Mouse (Mus musculus) v-Abl transformed pro-B cells (cell line): Measurements from ENCODE around the gene Rhag.

Experiments
- in situ Hi-C, 2 experiments: fragments of 400-800 bp; cut with MboI; formaldehyde crosslinking; loops; one replicate each; pipeline ENCODE4 v1.15.1; 2025; ENCODE audit not compliant: unreplicated experiment in 2 of 2

The Rhag gene

GRCm38 (mm10) chr17:40872626-40873025 lies 61.7 kb downstream of the Rhag start:
- in situ Hi-C loops, result no loop called here

DNA sequence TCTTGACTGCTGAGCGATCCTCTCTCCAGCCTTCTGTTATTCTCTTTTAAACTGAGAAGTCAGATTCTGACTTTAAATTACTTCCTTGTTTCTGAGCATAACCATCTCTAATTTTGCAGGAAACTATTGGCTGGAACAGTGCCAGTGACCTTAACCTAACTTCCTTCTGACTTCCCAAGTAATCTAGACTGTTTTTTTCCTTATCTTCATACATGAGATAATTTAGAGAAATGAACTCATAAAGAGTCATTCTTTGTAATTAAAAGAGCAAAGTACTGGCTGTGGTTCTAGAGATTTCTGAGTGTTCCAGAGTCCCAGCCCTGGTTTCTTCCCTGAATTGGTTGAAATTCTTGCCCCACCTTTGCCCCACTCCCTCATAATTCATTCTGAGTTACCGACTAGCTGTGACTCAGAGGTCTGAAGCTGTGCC lies 62.7 kb downstream of the Rhag start:
- in situ Hi-C loops, result no loop called here

DNA sequence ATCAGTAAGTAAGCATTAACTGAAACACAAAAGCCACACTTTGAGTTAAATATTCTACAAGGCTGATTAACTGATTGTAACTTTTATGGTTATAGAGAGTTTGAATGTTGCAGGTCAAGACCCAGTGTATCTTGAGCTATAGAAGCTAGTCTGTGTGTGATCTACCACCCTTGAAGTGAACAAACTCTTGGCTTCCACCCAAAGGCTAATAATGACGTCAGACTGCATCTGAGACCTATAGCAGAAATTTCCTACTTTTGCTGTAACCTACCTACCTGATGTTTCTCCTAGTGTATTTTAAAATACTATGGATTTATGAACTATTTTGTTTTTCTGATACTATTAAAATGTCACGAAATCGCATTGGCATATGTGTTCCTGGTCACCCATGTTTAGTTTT lies 63.8 kb downstream of the Rhag start:
- in situ Hi-C loops, result no loop called here

DNA sequence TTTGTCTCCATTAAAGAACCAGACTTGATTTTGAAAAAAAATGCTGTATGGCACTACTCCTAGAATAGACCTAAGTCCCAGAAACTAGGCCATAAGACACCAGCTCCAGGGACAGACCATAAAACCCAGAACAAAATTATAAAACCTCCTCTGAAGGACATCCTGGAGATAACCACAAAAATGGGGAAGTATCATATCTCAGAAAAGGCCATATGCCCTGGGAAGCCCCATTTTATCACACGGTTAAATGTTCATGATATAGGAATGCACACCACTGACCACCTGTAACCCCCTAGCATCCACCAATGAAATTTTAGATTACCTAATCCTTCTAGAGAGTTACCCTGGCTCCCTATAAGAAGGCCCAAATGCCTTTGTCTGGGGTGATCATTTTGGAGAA lies 64.6 kb downstream of the Rhag start:
- in situ Hi-C loops, result no loop called here

DNA sequence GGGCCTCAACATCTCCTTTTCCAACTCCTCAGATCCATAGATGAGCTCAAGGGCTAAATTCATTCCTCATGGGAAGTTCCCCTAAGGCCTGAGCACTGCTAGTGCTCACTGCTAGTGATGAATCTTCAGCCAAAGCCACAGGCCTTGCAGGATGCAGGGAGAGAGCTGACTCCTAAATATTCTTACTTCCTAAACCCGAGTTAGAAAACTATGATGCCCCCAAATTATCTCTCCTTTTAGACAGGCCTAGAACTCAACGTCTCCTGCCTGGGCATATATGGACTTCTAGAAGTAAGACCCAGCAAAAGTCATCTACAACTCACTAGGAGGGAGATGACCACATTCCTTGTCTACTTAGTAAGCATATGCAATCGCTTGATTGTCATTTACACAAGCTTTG lies 66.8 kb downstream of the Rhag start:
- in situ Hi-C loops, result no loop called here

DNA sequence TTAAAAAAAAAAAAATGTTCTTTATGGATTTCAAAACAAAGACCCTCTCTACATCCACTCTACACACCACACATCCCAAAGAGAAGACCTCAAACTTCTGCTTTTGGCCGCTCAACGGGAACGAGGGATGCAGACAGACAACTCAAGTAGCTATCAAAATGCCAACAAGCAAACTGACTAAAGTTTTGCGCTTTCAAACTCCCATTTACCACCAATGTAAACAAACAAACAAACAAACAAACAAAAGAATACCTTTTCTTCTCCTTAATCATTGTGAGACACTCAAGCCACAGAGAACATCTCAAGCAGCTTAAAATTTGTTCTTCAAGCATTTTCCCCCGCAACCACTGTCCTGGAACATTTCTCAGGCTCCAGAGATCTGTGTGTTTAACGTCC lies 68.6 kb downstream of the Rhag start:
- in situ Hi-C loops, result no loop called here

DNA sequence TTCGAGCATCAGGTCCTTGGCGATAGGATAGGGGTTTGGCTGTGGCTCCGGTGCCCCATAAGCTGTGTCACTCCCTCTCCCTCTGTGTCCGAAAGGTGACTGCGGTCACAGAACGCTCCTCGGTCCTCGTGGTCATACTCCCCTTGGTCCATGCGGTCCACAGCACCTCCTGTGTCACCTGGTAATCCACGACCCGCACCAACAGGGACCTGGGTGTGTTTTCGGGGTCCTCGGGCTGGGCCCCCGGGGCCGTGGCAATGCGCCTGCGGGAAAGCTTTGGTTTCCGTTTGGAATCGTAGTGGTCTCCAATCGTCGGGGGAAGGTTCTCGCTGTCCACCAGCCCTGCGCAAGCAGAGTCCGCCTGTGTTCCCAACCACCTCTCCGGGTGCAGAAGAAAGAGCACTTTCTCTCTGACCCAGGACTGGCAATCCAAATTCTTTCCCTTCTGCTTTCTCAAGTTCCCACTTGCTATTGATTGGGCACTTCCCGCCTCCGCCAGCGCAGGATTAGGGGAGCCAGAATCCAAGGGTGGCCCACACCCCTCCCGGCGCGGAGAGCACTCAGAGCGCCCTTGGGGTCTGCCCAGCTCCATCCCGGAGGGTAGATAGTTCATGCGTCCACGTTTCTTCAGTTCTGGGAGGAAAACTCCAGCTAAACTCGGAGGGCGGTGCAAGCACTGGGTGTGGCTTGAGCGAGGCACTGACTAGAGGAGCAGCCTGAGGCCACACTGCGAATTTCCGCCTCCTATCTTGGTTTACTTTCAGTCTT lies 69.2 kb downstream of the Rhag start, which contains the start of gene 9130008F23Rik:
Gene 9130008F23Rik, minus strand, starts transcription at position 636 of the 768 bp plus-strand sequence.
- in situ Hi-C loops, result no loop called here

GRCm38 (mm10) chr17:40882172-40882571 lies 71.2 kb downstream of the Rhag start:
- in situ Hi-C loops, result no loop called here

DNA sequence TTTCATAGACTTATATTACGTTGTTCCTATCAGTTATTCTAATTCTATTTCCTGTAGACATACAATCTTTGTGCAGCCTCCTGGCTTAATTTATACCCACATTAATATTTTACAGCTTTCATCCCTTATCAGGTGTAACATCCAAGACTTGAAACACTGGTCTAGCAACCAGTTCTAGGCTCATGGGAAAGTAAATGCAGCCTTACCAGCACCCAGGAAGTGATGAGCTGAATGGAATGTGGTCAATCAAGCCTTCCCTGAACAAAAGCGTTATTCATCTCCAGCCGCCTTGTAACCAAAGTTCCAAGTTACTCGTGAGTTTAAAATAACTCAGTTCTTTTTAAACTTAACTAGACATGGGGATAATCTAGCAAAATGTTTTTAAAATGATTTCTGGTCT lies 74.2 kb downstream of the Rhag start:
- in situ Hi-C loops, result no loop called here

DNA sequence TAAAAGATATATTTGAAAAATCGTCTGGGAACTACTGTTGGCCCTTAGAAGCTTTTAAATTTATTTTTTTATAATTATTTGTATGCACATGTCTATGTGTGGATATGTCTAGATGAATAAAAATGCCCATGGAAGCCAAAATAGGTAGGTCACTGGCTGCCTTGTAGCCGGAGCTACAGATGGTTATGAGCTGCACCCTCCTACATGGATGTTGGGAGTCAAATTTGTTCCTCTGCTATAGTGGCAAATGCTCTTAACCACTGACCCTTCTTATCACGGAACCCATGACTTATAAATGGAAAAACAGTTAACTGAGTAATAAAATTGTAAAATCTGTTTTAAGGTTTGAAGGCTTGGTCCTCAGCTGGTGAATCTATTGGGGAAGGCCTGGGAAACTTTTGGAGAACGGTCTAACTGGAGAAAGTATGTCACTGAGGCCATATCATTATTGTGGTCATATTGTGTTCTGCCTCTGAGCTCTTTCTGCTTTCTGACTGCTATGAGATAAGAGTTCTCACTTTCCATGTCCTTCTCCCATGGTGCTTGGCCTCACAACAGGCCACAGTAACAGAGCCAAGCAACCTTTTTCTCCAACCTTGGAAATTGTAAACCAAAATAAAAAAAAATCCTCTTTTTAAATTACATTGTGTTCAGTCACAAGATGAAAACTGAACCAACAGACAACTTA lies 77.1 kb downstream of the Rhag start:
- in situ Hi-C loops, result no loop called here
